Mouse (Mus musculus): ENCODE results near the gene Recql. TPM values are rescaled to one million over a fixed set of nuclear protein-coding genes. Genes with fewer than 3 reads are reported as not detected.

The Recql gene
- total RNA-seq, 1 experiment, result 22.6 TPM

GRCm38 (mm10) chr6:142412906-142413491 is 26.1 kb upstream of the Recql start, which contains the start of gene Spx:
Gene Spx, plus strand, starts transcription at chr6:142413441.
- no peak for DNase-seq (ENCODE audit: low read depth, low spot score)

GRCm38 (mm10) chr6:142411140-142411539 is 24.3 kb upstream of the Recql start:
- no peak overlapping the region for H3K27ac ChIP-seq (ENCODE audit: insufficient read depth, low read depth, low read length, poor library complexity, severe bottlenecking)
- no peak overlapping the region for H3K9ac ChIP-seq (ENCODE audit: insufficient read depth, low read depth, low read length, poor library complexity, severe bottlenecking)
- TF ChIP-seq MAFK (IDR thresholded peaks at IDR 0.05; ENCODE audit: insufficient read depth, low read depth, low read length) (no peak), HCFC1 (IDR thresholded peaks at IDR 0.05; ENCODE audit: borderline replicate concordance, insufficient read depth, low read length) (no peak), CHD2 (IDR thresholded peaks at IDR 0.05; ENCODE audit: low read depth, low read length) (no peak), ZNF384 (IDR thresholded peaks at IDR 0.05; ENCODE audit: low read depth, low read length) (no peak), ZC3H11A (IDR thresholded peaks at IDR 0.05; ENCODE audit: borderline replicate concordance, low read depth, low read length) (no peak)
- no peak overlapping the region for H3K4me3 ChIP-seq (ENCODE audit: insufficient read depth in 1 of 2, low read depth in 1 of 2, low read length in 2 of 2, poor library complexity in 1 of 2, severe bottlenecking in 1 of 2)
- DNase-seq (ENCODE audit: low read depth, low spot score), result no peak
- no peaks in the 10 kb centered on the region for H3K9me3 ChIP-seq (ENCODE audit: control insufficient read depth, insufficient read depth, low read depth, low read length)
- H3K4me1 ChIP-seq (ENCODE audit: control insufficient read depth in 2 of 2, insufficient read depth in 2 of 2, low read length in 2 of 2, poor library complexity in 1 of 2), result no peaks in the 10 kb centered on the region
- no peaks in the 10 kb centered on the region for H3K36me3 ChIP-seq (ENCODE audit: control insufficient read depth, insufficient read depth, low read length, poor library complexity, severe bottlenecking)
- in situ Hi-C loops (cut with MboI; ENCODE audit: low sequenced_read_pairs in 2 of 2, unreplicated experiment in 2 of 2), result no loop called here

More at GRCm38 (mm10) chr6:142412906-142413491, 26.1 kb upstream of the Recql start, which contains the start of gene Spx:
- Histone ChIP-seq H3K4me3 (ENCODE audit: insufficient read depth in 1 of 2, low read depth in 1 of 2, low read length in 2 of 2, poor library complexity in 1 of 2, severe bottlenecking in 1 of 2) (peak within 1 kb of the TSS in 1 of 2 experiments; percentile 32; a peak in 1 of 4 replicates), H3K9me3 (ENCODE audit: control insufficient read depth, insufficient read depth, low read depth, low read length) (no peaks in the 10 kb centered on the region), H3K27ac (ENCODE audit: insufficient read depth, low read depth, low read length, poor library complexity, severe bottlenecking) (no peak within 1 kb of the TSS), H3K9ac (ENCODE audit: insufficient read depth, low read depth, low read length, poor library complexity, severe bottlenecking) (no peak within 1 kb of the TSS), H3K4me1 (ENCODE audit: control insufficient read depth in 2 of 2, insufficient read depth in 2 of 2, low read length in 2 of 2, poor library complexity in 1 of 2) (no peaks in the 10 kb centered on the region), H3K36me3 (ENCODE audit: control insufficient read depth, insufficient read depth, low read length, poor library complexity, severe bottlenecking) (no peaks in the 10 kb centered on the region)
- TF ChIP-seq HCFC1 (IDR thresholded peaks at IDR 0.05; ENCODE audit: borderline replicate concordance, insufficient read depth, low read length) (no peak), CHD2 (IDR thresholded peaks at IDR 0.05; ENCODE audit: low read depth, low read length) (no peak), ZNF384 (IDR thresholded peaks at IDR 0.05; ENCODE audit: low read depth, low read length) (no peak), ZC3H11A (IDR thresholded peaks at IDR 0.05; ENCODE audit: borderline replicate concordance, low read depth, low read length) (no peak), MAFK (IDR thresholded peaks at IDR 0.05; ENCODE audit: insufficient read depth, low read depth, low read length) (no peak)
- in situ Hi-C loops (cut with MboI; ENCODE audit: low sequenced_read_pairs in 2 of 2, unreplicated experiment in 2 of 2), result no loop called here

DNA sequence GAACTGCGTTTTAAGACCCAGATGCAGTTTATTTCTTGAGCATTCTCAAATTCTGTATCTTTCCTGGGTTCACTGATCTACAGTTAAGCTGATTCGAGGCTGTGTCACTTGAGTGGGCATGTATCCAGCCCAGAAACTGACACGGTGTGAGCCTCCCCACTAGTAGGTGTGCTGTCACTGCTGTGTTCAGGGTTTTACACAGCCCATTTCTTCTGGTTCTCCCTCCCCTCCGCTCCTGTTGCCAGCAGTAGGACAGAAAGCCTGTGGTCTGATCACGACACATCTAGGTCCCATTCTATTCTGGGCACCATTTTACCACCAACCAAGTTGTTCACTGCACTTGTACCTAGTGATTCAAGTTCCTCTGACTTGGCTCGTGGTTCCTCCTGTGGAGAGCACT is 8.9 kb upstream of the Recql start:
- no peak overlapping the region for H3K4me3 ChIP-seq (ENCODE audit: insufficient read depth in 1 of 2, low read depth in 1 of 2, low read length in 2 of 2, poor library complexity in 1 of 2, severe bottlenecking in 1 of 2)
- no peaks in the 10 kb centered on the region for H3K9me3 ChIP-seq (ENCODE audit: control insufficient read depth, insufficient read depth, low read depth, low read length)
- in situ Hi-C loops (cut with MboI; ENCODE audit: low sequenced_read_pairs in 2 of 2, unreplicated experiment in 2 of 2), result no loop called here
- no peak for DNase-seq (ENCODE audit: low read depth, low spot score)
- TF ChIP-seq ZNF384 (IDR thresholded peaks at IDR 0.05; ENCODE audit: low read depth, low read length) (no peak), HCFC1 (IDR thresholded peaks at IDR 0.05; ENCODE audit: borderline replicate concordance, insufficient read depth, low read length) (no peak), MAFK (IDR thresholded peaks at IDR 0.05; ENCODE audit: insufficient read depth, low read depth, low read length) (no peak), ZC3H11A (IDR thresholded peaks at IDR 0.05; ENCODE audit: borderline replicate concordance, low read depth, low read length) (no peak), CHD2 (IDR thresholded peaks at IDR 0.05; ENCODE audit: low read depth, low read length) (no peak)
- no peak overlapping the region for H3K27ac ChIP-seq (ENCODE audit: insufficient read depth, low read depth, low read length, poor library complexity, severe bottlenecking)
- H3K36me3 ChIP-seq (ENCODE audit: control insufficient read depth, insufficient read depth, low read length, poor library complexity, severe bottlenecking), result peaks cover 26% of the 10 kb centered on the region
- H3K9ac ChIP-seq (ENCODE audit: insufficient read depth, low read depth, low read length, poor library complexity, severe bottlenecking), result no peak overlapping the region
- peaks cover 0 to 1% of the 10 kb centered on the region in 2 experiments; a peak in 2 of 4 replicates for H3K4me1 ChIP-seq (ENCODE audit: control insufficient read depth in 2 of 2, insufficient read depth in 2 of 2, low read length in 2 of 2, poor library complexity in 1 of 2)

DNA sequence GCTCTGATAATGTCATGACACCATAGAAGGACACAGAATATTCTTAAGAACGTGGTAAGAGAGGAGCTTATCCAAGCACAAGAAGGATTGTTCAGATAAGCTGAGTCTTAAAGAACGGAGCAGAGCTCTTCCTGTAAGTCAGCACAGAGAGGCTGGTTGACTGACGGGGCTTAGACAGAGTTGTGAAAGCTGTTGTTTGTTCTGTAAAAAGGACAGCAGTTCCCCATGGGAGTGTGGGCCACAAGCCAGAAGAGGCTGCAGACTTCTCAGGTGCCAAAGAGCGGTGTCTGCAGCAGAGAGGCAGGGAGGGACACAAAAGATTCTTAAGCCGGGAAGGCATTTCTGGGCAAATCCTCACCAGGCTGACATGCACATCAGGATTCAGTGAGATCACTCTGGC is 7.8 kb upstream of the Recql start:
- no peak overlapping the region for H3K27ac ChIP-seq (ENCODE audit: insufficient read depth, low read depth, low read length, poor library complexity, severe bottlenecking)
- H3K4me3 ChIP-seq (ENCODE audit: insufficient read depth in 1 of 2, low read depth in 1 of 2, low read length in 2 of 2, poor library complexity in 1 of 2, severe bottlenecking in 1 of 2), result no peak overlapping the region
- TF ChIP-seq ZNF384 (IDR thresholded peaks at IDR 0.05; ENCODE audit: low read depth, low read length) (no peak), HCFC1 (IDR thresholded peaks at IDR 0.05; ENCODE audit: borderline replicate concordance, insufficient read depth, low read length) (no peak), CHD2 (IDR thresholded peaks at IDR 0.05; ENCODE audit: low read depth, low read length) (no peak), MAFK (IDR thresholded peaks at IDR 0.05; ENCODE audit: insufficient read depth, low read depth, low read length) (no peak), ZC3H11A (IDR thresholded peaks at IDR 0.05; ENCODE audit: borderline replicate concordance, low read depth, low read length) (no peak)
- no peaks in the 10 kb centered on the region for H3K9me3 ChIP-seq (ENCODE audit: control insufficient read depth, insufficient read depth, low read depth, low read length)
- peaks cover 0 to 3% of the 10 kb centered on the region in 2 experiments; a peak in 2 of 4 replicates for H3K4me1 ChIP-seq (ENCODE audit: control insufficient read depth in 2 of 2, insufficient read depth in 2 of 2, low read length in 2 of 2, poor library complexity in 1 of 2)
- no peak overlapping the region for H3K9ac ChIP-seq (ENCODE audit: insufficient read depth, low read depth, low read length, poor library complexity, severe bottlenecking)
- DNase-seq (ENCODE audit: low read depth, low spot score), result no peak
- in situ Hi-C loops (cut with MboI; ENCODE audit: low sequenced_read_pairs in 2 of 2, unreplicated experiment in 2 of 2), result no loop called here
- peaks cover 26% of the 10 kb centered on the region for H3K36me3 ChIP-seq (ENCODE audit: control insufficient read depth, insufficient read depth, low read length, poor library complexity, severe bottlenecking)
